Mouse (Mus musculus): ENCODE results near the gene Olfr826. TPM values are rescaled to one million over a fixed set of nuclear protein-coding genes. Genes with fewer than 3 reads are reported as not detected.
"Not testable (repeated sequence)": the region's sequence is repeated elsewhere in the genome, so short reads cannot be mapped to it uniquely, and the experiment has no call there.

The Olfr826 gene
- polyA plus RNA-seq (2021) = not detected

GRCm38 (mm10) chr10:130184086-130184485 is at the start of gene Olfr826:
Gene Olfr826, minus strand, starts transcription at chr10:130184186.
- no peaks in the 10 kb centered on the region for H3K27me3 ChIP-seq
- no peak for ATAC-seq

GRCm38 (mm10) chr10:130232117-130232516 is 48.1 kb upstream of the Olfr826 start:
- ATAC-seq = no peak
- CTCF ChIA-PET = no interaction called here
- H3K27me3 ChIP-seq = peaks cover 19% of the 10 kb centered on the region
- in situ Hi-C loops (cut with MboI; ENCODE audit: low pct_unique_long_range_greater_than_20kb) = loop anchor here (5.0 kb wide), 1 partner anchor 65 kb away; no protein-coding TSS in a partner anchor
- no peak for TF ChIP-seq CTCF (IDR thresholded peaks at IDR 0.05)
- no peak for DNase-seq (ENCODE audit: low read depth, low spot score)
- POLR2A ChIA-PET = no interaction called here

More at GRCm38 (mm10) chr10:130184086-130184485, at the start of gene Olfr826:
- in situ Hi-C loops (cut with MboI; ENCODE audit: low pct_unique_long_range_greater_than_20kb) = no loop called here
- TF ChIP-seq CTCF (IDR thresholded peaks at IDR 0.05) = no peak
- ChIA-PET POLR2A (no interaction called here), CTCF (no interaction called here)
- no peak for DNase-seq (ENCODE audit: low read depth, low spot score)

- in situ Hi-C loops (cut with MboI; ENCODE audit: low pct_unique_long_range_greater_than_20kb) = no loop called here
- ATAC-seq (peak; percentile 44), DNase-seq (ENCODE audit: low read depth, low spot score) (no peak)
- peak; percentile 14 for TF ChIP-seq CTCF (IDR thresholded peaks at IDR 0.05)
- H3K27me3 ChIP-seq = peaks cover 8% of the 10 kb centered on the region
- ChIA-PET POLR2A (no interaction called here), CTCF (no interaction called here)
These were observed 45.6 kb upstream of the Olfr826 start for GRCm38 (mm10) chr10:130229584-130229983.

- TF ChIP-seq CTCF (IDR thresholded peaks at IDR 0.05) = peak; percentile 83
These were observed 44.3 kb upstream of the Olfr826 start for GRCm38 (mm10) chr10:130228246-130228645.

GRCm38 (mm10) chr10:130225034-130225433 is 41.0 kb upstream of the Olfr826 start:
- DNase-seq (ENCODE audit: low read depth, low spot score) = no peak
- ChIA-PET POLR2A (no interaction called here), CTCF (no interaction called here)
- in situ Hi-C loops (cut with MboI; ENCODE audit: low pct_unique_long_range_greater_than_20kb) = no loop called here
- no peak for TF ChIP-seq CTCF (IDR thresholded peaks at IDR 0.05)
- H3K27me3 ChIP-seq = peaks cover 5% of the 10 kb centered on the region
- ATAC-seq = no peak

More at GRCm38 (mm10) chr10:130228246-130228645, 44.3 kb upstream of the Olfr826 start:
- ATAC-seq (no peak), DNase-seq (ENCODE audit: low read depth, low spot score) (peak; percentile 2)
- CTCF ChIA-PET = interaction anchor here (0.9 to 1.6 kb wide), 2 partner anchors 11 to 13 kb away, joined by 3 read pairs; no protein-coding TSS in a partner anchor
- POLR2A ChIA-PET = no interaction called here
- in situ Hi-C loops (cut with MboI; ENCODE audit: low pct_unique_long_range_greater_than_20kb) = no loop called here
- peaks cover 5% of the 10 kb centered on the region for H3K27me3 ChIP-seq

- ATAC-seq = no peak
- H3K27me3 ChIP-seq = no peaks in the 10 kb centered on the region
- no peak for DNase-seq (ENCODE audit: low read depth, low spot score)
- TF ChIP-seq CTCF (IDR thresholded peaks at IDR 0.05) = no peak
- in situ Hi-C loops (cut with MboI; ENCODE audit: low pct_unique_long_range_greater_than_20kb) = no loop called here
- ChIA-PET CTCF (no interaction called here), POLR2A (no interaction called here)
These were observed 30.3 kb upstream of the Olfr826 start, which contains the start of gene Olfr827 for GRCm38 (mm10) chr10:130214303-130214702. Gene Olfr827, minus strand, starts transcription at chr10:130214403.

GRCm38 (mm10) chr10:130166666-130167065 is 17.3 kb downstream of the Olfr826 start, which contains the start of gene Olfr825:
Gene Olfr825, minus strand, starts transcription at chr10:130166766.
- DNase-seq (ENCODE audit: low read depth, low spot score) = no peak
- CTCF ChIA-PET = no interaction called here
- ATAC-seq = no peak
- no peaks in the 10 kb centered on the region for H3K27me3 ChIP-seq
- POLR2A ChIA-PET = no interaction called here
- no peak for TF ChIP-seq CTCF (IDR thresholded peaks at IDR 0.05)
- in situ Hi-C loops (cut with MboI; ENCODE audit: low pct_unique_long_range_greater_than_20kb) = no loop called here

- in situ Hi-C loops (cut with MboI; ENCODE audit: low pct_unique_long_range_greater_than_20kb) = no loop called here
These were observed 18.8 kb downstream of the Olfr826 start for GRCm38 (mm10) chr10:130165196-130165595.

GRCm38 (mm10) chr10:130144121-130144520 is 39.9 kb downstream of the Olfr826 start:
- H3K27me3 ChIP-seq = no peaks in the 10 kb centered on the region
- no peak for ATAC-seq
- DNase-seq (ENCODE audit: low read depth, low spot score) = no peak
- in situ Hi-C loops (cut with MboI; ENCODE audit: low pct_unique_long_range_greater_than_20kb) = no loop called here
- CTCF ChIA-PET = no interaction called here
- TF ChIP-seq CTCF (IDR thresholded peaks at IDR 0.05) = no peak
- POLR2A ChIA-PET = no interaction called here

More at GRCm38 (mm10) chr10:130165196-130165595, 18.8 kb downstream of the Olfr826 start:
- no peak for TF ChIP-seq CTCF (IDR thresholded peaks at IDR 0.05)
- ChIA-PET POLR2A (no interaction called here), CTCF (no interaction called here)
- DNase-seq (ENCODE audit: low read depth, low spot score) (no peak), ATAC-seq (no peak)
- no peaks in the 10 kb centered on the region for H3K27me3 ChIP-seq

GRCm38 (mm10) chr10:130142481-130142880 is 41.5 kb downstream of the Olfr826 start:
- DNase-seq (ENCODE audit: low read depth, low spot score); in situ Hi-C loops (cut with MboI; ENCODE audit: low pct_unique_long_range_greater_than_20kb); H3K27me3 ChIP-seq; CTCF ChIA-PET; POLR2A ChIA-PET; ATAC-seq: not testable (repeated sequence)

GRCm38 (mm10) chr10:130134811-130135210 is 49.2 kb downstream of the Olfr826 start:
- ChIA-PET POLR2A (no interaction called here), CTCF (no interaction called here)
- TF ChIP-seq CTCF (IDR thresholded peaks at IDR 0.05) = no peak
- no peaks in the 10 kb centered on the region for H3K27me3 ChIP-seq
- in situ Hi-C loops (cut with MboI; ENCODE audit: low pct_unique_long_range_greater_than_20kb) = no loop called here
- DNase-seq (ENCODE audit: low read depth, low spot score) = no peak
- no peak for ATAC-seq

GRCm38 (mm10) chr10:130129900-130130299 is 54.1 kb downstream of the Olfr826 start, which contains the start of gene Olfr824:
Gene Olfr824, minus strand, starts transcription at chr10:130130000.
- CTCF ChIA-PET; H3K27me3 ChIP-seq; DNase-seq (ENCODE audit: low read depth, low spot score); ATAC-seq; POLR2A ChIA-PET; in situ Hi-C loops (cut with MboI; ENCODE audit: low pct_unique_long_range_greater_than_20kb): not testable (repeated sequence)

Other genes starting within 250 kb of the Olfr826 start
- not detected for gene Olfr818, start 235.1 kb downstream of the Olfr826 start, polyA plus RNA-seq (2021)
- not detected for gene Olfr819, start 216.9 kb downstream of the Olfr826 start, polyA plus RNA-seq (2021)
- gene Olfr247, start 208.0 kb downstream of the Olfr826 start, polyA plus RNA-seq (2021) = not detected
- not detected for gene Gm10310, start 199.1 kb downstream of the Olfr826 start, polyA plus RNA-seq (2021)
- gene Olfr820, start 171.6 kb downstream of the Olfr826 start, polyA plus RNA-seq (2021) = not detected
- not detected for gene Olfr821, start 153.8 kb downstream of the Olfr826 start, polyA plus RNA-seq (2021)
- gene Olfr822, start 113.0 kb downstream of the Olfr826 start, polyA plus RNA-seq (2021) = 0.05 TPM
- gene Olfr823, start 68.8 kb downstream of the Olfr826 start, polyA plus RNA-seq (2021) = not detected
- gene Olfr824, start 54.2 kb downstream of the Olfr826 start, polyA plus RNA-seq (2021) = not detected
- gene Olfr825, start 17.4 kb downstream of the Olfr826 start, polyA plus RNA-seq (2021) = not detected
- gene Olfr827, start 30.2 kb upstream of the Olfr826 start, polyA plus RNA-seq (2021) = not detected
- gene Neurod4, start 96.1 kb upstream of the Olfr826 start, polyA plus RNA-seq (2021) = not detected
- 0.15 TPM for gene Tespa1, start 138.7 kb upstream of the Olfr826 start, polyA plus RNA-seq (2021)
- not detected for gene Vmn2r84, start 210.1 kb upstream of the Olfr826 start, polyA plus RNA-seq (2021)
- gene Vmn2r85, start 245.5 kb upstream of the Olfr826 start, polyA plus RNA-seq (2021) = not detected

Data from Patski (cell line).